Mouse (Mus musculus): ENCODE results near the gene Ust. TPM values are rescaled to one million over a fixed set of nuclear protein-coding genes. Genes with fewer than 3 reads are reported as not detected.
"Not testable (repeated sequence)": the region's sequence is repeated elsewhere in the genome, so short reads cannot be mapped to it uniquely, and the experiment has no call there.

The Ust gene
- 10 to 100 TPM; 26.2 to 33.5 TPM for total RNA-seq (2021)
- long read RNA-seq, experiment 1, full-length matches to known transcripts = 12 of 26 reads
- long read RNA-seq, experiment 1, partial matches to known transcripts = 0 of 26 reads
- long read RNA-seq, experiment 1, other reads (novel, unspliced or antisense) = 14 of 26 reads
- long read RNA-seq, experiment 2, full-length matches to known transcripts = 9 of 19 reads
- long read RNA-seq, experiment 2, partial matches to known transcripts = 2 of 19 reads
- long read RNA-seq, experiment 2, other reads (novel, unspliced or antisense) = 8 of 19 reads

DNA sequence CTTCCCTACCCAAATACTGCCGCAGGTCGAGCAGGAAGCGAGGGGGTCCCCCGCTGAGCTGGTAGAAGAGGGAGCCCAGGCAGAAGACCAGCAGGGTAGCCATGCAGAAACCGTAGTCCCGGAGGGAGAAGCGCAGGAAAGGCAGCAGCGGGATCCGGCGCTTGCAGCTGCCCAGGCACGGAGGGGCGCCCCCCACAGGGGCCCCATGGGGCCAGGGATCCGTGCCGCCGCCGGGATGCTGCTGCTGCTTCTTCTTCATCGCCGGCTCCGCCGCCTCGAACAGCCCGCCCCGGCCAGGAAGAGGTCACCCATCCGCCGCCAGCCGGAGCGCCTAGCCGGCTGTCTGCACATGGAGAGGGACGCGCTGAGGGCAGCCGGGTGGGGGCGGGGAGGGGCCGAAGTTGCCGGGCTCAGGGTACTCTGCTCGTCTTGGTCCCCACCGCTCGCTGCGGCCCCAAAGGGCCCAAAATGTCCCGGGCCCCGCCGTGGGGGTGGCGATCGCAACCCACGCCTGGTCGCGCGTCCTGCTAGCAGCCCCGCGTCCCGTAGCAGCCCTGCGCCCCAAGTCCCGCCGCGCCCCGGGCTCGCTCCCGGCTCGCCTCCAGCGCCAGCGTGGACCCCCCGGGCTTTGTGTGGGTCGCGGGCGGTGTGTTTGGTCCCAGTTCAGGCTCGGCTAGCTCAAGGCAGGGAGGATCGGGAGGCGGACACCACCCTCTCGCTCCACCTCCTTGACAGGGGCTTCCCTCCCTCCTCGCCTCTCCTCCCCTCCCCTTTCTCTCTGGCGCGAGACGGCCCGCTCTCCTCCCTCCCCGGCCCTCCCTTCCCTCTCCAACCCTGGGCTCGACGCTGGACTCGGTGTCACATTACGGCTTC lies at the start of gene Ust:
Gene Ust (minus strand): TSS at position 685 of the 873 bp plus-strand sequence.
- intact Hi-C loops (cut with DNase I) = loop anchor here (5.0 kb wide), 3 partner anchors 91 to 276 kb away; no protein-coding TSS in a partner anchor
- DNase-seq (ENCODE audit: low spot score in 2 of 2) = peak; percentile 40 to 70

DNA sequence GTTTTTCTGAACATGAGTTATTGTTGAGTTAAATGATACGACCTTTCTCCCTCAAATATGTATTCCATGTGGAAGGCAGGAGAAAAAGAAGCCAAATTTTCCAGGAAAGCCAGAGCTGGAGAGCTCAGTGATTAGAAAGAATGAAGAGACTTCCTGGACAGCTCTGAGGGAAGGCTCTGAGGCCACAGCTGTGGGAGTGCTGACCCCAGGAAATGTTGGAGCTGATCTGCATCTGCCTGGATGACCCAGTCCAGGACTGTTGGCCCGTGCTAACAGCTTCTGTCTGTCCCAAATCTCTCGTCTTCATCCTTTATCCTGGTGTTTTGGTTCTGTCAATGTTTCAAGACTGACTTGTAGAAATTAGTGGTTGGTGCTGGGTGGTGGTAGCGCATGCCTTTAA lies 42.7 kb upstream of the Ust start:
- DNase-seq (ENCODE audit: low spot score in 2 of 2) = no peak
- intact Hi-C loops (cut with DNase I) = no loop called here

DNA sequence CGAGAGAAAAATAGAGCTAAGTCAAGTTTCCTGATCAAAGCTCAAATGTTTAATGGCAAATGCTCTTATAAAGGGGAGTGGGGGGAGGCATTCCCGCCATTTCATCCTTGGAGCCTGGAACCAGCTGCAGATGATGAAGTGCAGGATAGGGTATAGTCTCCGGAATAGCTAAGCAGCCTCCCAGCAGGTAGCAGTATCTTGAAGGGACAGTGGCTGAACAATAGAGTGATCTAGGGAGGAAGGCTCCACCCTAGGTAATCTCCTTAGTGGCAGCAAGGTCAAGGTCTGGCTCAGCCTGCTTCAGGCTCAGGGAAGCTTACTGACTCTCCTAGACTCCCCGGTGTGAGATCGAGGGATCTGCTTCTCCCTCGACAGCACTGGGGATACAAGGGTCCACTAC lies 40.9 kb upstream of the Ust start:
- DNase-seq (ENCODE audit: low spot score in 2 of 2); intact Hi-C loops (cut with DNase I): not testable (repeated sequence)

DNA sequence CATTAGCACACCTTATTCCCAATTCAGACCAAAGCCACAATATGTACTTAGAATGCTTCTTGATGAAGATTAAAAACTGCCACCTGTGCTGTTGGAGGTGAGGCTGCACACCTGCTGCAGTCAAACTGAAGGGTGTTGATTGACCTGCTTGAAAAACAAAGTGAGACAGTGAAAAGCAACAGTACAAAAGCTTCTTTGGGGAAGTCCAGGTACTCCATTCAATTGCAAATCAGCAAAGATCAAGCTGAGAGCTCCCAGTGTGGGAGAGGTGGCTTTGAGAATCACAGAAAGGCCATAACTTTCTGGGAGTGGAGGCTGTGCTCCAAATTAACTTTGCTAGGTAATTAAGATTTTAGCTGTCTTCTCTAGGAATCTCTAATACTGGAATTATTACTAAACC lies 33.6 kb upstream of the Ust start:
- DNase-seq (ENCODE audit: low spot score in 2 of 2); intact Hi-C loops (cut with DNase I): not testable (repeated sequence)

DNA sequence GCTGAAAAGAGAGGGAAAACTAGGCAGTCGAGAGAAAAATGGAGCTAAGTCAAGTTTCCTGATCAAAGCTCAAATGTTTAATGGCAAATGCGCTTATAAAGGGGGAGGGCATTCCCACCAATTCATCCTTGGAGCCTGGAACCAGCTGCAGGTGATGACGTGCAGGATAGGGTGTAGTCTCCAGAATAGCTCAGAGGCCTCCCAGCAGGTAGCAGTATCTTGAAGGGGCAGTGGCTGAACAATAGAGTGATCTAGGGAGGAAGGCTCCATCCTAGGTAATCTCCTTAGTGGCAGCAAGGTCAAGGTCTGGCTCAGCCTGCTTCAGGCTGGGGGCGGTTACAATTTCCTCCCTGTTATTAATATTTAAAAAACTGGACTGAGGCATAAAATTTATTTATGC lies 33.0 kb upstream of the Ust start:
- DNase-seq (ENCODE audit: low spot score in 2 of 2); intact Hi-C loops (cut with DNase I): not testable (repeated sequence)

DNA sequence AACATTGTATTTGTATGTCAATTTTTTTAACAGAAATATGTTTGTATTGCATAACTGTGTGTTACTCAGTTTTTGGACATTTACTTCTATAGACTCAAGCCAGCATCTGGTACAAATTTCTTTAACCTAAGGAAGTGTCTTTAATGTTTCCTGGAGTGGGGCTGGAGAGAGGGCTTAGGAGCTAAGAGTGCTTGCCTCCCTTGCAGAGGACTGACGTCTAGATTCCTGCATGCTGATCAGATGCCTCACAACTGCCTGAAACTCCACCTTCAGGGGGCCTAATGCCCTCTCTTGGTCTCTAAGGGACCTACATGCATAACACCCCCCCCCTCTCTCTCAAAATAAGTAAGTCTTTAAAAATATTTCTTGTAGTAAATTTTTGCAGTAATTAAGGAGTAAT lies 22.9 kb upstream of the Ust start:
- no peak for DNase-seq (ENCODE audit: low spot score in 2 of 2)
- intact Hi-C loops (cut with DNase I) = no loop called here

DNA sequence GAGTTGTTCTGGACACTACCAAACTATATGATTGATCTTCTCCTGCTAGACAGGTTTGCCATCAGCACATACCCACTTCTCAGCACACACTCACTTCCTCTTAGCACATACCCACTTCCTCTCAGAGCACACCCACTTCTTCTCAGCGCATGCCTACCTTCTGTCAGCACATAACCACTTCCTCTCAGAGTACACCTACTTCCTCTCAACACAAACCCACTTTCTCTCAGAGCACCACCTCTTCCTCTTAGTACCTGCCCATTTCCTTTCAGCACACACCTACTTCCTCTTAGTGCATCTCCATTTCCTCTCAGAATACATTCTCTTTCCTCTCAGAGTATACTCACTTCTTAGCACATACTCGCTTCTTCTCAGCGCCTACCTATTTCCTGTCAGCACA lies 16.8 kb upstream of the Ust start:
- no peak for DNase-seq (ENCODE audit: low spot score in 2 of 2)
- intact Hi-C loops (cut with DNase I) = loop anchor here (10.0 kb wide), 1 partner anchor 149 kb away; no protein-coding TSS in a partner anchor

DNA sequence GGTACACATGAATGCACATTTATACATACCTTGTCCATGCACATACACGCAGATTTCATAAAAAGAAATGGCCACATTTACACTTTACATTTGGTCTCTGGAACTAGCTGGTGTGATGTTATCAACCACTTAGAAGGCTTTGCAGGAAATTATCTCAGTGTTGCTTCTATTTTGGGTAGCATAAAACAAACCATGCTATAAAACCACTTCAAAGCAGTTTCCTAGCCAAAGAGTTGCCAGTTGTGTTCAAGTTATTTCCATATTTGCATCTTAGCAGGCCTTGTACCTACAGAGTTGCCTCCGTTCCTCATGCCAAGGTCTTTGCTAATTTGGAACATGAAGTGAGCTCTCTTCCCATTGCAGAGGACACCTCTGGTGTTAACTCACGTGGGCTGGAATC lies 13.0 kb upstream of the Ust start:
- intact Hi-C loops (cut with DNase I) = loop anchor here (10.0 kb wide), 1 partner anchor 153 kb away; no protein-coding TSS in a partner anchor
- no peak for DNase-seq (ENCODE audit: low spot score in 2 of 2)

DNA sequence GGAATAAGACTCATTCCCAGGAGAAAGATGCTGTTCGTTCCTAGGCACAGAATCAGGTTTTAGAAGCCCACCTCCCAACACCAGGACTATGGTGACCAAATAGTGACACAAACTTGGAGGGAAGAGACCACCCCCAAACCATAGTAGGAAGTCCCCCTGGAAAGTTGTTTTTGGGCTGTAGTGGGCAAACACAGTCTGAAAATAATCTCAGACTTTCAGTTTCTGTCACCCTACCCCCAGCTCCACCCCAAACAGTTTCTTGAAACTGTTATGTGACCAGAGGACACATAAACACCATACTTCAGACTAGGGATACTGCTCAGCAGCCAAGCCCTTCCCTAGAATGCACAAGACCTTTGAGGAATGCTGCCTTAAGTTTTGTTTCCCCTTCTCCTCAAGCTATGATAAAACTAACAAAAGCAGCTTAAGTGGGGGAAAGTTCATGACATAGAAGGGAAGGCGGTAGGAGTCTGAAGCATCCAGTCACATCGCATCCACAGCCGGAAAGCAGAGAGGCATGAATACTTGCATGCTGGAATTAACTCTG lies 12.0 kb upstream of the Ust start:
- DNase-seq (ENCODE audit: low spot score in 2 of 2) = no peak
- intact Hi-C loops (cut with DNase I) = loop anchor here (10.0 kb wide), 1 partner anchor 154 kb away; no protein-coding TSS in a partner anchor

DNA sequence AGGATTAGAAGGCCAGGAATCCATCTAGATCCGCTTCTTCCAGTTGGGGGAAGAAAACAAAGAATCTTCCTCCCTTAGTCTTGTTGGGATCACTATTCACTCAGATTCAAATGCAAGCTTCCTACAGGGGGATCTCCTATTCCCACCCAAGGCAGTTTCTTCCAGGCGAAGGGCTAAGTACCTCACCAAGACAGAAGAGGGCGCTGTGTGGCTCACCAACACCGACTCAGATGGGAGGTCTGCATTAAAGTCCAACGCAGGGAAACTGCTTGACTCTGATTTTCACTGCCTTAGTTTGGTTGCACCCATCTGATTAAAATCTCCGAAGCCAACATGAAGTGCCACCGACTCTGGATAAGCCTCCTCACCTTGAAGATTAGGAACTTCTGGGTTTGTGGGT lies 10.5 kb upstream of the Ust start:
- DNase-seq (ENCODE audit: low spot score in 2 of 2) = peak; percentile 18 to 42
- intact Hi-C loops (cut with DNase I) = no loop called here

DNA sequence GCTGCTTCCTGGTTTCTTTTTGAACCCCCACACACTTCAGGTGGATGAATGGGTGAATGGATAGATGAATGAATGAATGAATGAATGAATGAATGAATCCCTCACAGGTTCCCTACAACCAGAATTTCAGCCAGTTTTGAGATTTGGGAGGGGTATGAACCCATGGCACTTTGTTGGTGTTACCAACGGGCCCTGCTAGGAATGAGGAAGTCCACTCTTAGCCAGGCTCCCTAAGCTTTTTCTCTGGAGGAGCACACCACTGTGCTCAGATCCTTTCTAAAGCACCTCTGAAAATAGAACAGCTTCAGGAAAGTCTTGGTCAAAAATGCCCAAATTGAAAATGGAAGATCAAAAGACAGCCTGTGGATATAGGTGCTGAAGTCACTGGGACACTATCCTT lies 6.7 kb upstream of the Ust start:
- intact Hi-C loops (cut with DNase I) = no loop called here

DNA sequence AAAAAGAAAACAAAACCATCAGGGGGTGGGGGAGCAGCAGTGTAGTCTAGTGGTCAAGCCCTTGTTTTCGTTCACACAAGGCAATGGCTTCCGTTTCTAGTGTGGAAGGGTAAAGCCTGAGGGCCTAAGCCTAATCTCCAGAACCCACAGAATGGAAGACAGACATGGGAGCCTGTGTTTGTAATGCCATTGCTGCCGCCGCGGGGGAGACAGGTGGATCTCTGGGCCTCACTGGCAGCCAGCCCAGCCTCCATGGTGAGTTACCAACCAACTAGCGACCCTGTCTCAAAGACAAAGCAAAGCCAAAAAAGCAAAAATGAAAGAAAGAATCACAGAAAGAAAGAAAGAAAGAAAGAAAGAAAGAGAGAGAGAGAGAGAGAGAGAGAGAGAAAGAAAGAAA lies 2.9 kb upstream of the Ust start:
- intact Hi-C loops (cut with DNase I) = no loop called here
- DNase-seq (ENCODE audit: low spot score in 2 of 2) = no peak

More for the DNA sequence above, 6.7 kb upstream of the Ust start:
- no peak for DNase-seq (ENCODE audit: low spot score in 2 of 2)

DNA sequence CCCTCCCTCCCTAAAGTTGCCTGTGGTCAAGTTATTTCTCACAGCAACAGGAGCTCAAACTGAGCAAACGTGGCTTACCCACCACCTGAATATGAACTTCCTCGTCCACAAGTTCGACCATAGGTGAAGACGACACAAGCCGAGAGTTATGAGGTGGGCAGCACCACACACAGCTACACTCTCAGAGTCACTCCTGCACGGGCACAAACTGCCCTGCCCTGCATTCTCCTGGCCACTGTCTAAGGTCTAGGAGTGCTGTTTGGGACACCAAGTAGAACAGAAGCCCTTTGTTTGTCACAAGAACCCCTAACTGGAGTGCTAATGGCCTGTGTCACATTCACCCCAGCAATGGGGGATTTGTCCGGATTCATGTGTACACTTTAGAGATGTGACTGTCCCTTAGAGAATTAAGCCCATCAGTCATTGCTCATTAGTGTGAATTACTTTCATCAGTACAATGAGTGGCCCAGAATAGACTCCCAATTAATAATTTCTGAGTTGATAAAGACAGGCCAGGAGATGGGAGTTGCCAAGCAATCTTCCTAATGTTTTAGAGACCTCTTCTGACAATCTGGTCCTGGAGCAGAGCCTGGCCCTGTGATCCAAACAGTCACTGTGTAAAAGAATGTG lies 2.3 kb upstream of the Ust start:
- intact Hi-C loops (cut with DNase I) = no loop called here

DNA sequence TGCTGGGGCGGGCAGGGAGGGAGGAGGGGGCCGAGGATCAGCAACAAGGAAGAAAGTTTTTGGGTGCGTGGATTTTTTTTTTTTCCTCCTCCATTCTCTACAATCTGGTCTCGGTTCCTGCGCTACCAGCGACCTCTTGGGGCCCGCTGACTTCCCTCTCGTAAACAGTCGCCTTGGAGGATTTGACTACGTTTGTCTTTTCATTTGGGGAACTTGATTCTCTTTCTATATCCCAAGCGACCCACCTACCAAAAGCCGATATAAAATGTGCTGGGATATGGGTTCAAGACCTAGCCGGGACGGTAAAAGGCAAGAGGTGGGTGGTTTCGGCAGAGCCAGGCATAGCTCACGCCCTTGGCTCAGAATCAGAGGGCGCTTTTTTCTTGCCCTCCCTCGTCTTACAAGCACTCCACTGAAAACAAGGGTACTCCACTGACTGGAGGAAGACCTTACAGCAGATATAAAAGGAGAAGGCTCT lies 428 bp upstream of the Ust start:
- intact Hi-C loops (cut with DNase I) = loop anchor here (5.0 kb wide), 3 partner anchors 92 to 277 kb away; no protein-coding TSS in a partner anchor
- peak; percentile 32 to 52 for DNase-seq (ENCODE audit: low spot score in 2 of 2)

More for the DNA sequence above, 2.3 kb upstream of the Ust start:
- DNase-seq (ENCODE audit: low spot score in 2 of 2) = no peak

DNA sequence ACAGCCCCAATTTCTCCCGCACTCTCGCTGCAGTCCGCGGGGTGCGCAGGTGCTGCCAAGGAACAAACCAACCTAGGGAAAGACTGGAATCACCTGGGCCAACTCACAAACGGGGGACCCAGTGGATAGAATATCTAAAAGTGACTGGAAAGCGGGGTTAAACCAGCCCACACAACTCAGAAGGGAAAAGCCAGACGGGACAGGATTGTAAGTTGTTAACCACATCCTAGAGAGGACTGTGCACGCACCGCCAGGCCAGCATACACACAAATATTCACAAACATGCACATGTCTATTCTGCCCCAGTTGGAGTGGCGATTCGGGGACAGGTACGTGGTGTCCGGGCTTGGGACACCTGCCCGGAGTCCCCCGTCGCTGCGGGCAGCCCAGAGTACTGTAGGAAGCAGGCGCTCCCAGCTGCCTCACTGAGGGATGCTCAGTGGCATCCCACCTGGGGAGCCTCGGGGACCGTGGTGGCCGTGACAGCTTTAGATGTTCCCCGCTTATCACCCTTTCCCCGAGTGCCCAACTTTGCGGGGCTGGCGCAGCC lies 959 bp downstream of the Ust start:
- intact Hi-C loops (cut with DNase I) = loop anchor here (5.0 kb wide), 3 partner anchors 90 to 275 kb away; no protein-coding TSS in a partner anchor
- no peak for DNase-seq (ENCODE audit: low spot score in 2 of 2)

DNA sequence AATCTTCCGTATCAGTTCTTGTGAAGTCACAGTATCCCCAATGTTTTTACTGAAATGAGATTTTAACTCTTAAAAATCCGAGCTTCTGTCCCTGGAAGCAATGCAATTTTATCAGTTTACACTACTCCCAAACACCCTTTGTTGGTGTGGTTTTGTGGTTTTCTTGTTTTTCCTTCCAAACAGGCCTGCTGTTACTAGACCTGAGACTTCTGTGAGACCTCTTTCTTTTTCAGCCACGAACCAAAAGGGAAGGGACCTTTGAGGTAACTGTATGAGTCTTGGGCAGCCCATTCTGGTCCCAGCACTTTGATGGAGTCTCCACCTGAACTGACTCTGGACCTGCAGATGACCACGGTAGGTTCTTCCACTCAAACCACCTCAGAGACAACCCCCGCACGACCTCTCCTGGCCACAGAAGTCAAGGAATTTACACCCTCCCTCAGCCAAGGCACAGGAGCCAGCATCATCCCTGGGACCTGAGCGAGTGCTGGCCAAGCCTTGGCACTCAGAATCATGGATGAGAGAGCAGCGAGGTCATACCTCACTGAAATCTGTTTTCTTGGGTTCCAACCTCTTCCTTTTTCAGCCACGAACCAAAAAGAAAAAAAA lies 1.6 kb downstream of the Ust start:
- no peak for DNase-seq (ENCODE audit: low spot score in 2 of 2)
- intact Hi-C loops (cut with DNase I) = loop anchor here (5.0 kb wide), 3 partner anchors 90 to 275 kb away; no protein-coding TSS in a partner anchor

DNA sequence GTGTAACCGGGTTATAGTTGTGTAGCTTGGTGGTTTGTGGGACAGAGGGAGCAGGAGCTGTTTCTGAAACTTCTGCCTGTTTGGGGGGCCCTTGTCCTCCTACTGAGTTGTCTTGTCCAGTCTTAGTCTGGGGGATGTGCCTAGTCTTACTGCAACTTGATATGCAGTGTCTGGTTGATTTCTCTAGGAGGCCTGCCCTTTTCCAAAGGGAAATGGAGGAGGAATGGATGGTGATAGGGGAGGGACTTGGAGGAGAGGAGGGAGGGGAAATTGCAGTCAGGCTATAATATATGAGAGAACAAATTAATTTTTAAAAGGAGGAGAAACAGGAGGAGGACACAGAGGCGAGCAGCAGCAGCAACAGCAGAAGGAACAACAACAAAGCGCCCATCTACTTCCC lies 4.9 kb downstream of the Ust start:
- intact Hi-C loops (cut with DNase I) = no loop called here
- no peak for DNase-seq (ENCODE audit: low spot score in 2 of 2)

DNA sequence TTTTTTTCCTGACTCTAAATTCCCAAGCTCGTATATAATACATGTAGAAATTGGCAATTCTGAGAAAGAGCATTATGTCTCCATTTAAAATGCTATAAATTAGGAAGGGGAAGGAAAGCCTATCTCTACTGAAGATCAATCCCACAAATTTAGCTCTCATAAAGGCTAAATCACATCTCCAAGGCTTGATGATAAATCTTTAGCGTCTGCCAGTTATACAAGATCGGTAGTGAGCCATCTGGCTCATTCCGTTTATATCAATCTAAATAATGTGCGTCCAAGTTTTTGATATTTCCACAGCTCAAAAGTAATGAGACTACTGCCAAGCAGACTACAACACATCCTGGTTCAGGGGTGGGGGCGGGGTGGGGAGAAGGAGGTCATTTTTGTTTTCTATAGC lies 6.4 kb downstream of the Ust start:
- intact Hi-C loops (cut with DNase I) = no loop called here

DNA sequence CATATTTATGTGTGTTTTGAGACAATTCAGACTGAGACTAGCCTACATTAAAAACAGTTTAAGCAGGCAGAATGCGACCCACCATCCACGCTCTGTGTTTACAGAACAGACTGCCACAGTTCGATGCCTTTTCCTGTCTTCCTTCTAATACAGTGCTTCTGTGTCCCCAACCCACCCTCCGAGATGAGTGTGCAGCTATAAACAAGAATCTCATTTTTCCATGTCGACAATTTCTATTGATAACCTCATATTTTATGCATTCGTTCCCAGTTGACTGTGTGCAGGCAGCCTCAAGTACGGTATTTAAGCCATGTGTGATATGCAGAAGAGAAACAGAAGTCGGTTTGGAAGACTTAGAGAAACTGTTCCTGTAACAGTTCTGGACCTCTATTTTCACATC lies 6.9 kb downstream of the Ust start:
- intact Hi-C loops (cut with DNase I) = no loop called here
- DNase-seq (ENCODE audit: low spot score in 2 of 2) = peak; percentile 32 to 35

More for the DNA sequence above, 6.4 kb downstream of the Ust start:
- DNase-seq (ENCODE audit: low spot score in 2 of 2) = no peak
